Mouse (Mus musculus): ENCODE measurements around the gene Carnmt1. TPM values are rescaled to one million over a fixed set of nuclear protein-coding genes. Genes with fewer than 3 reads are reported as not detected.
"Not testable (repeated sequence)": the region's sequence is repeated elsewhere in the genome, so short reads cannot be mapped to it uniquely, and the experiment has no call there.

The Carnmt1 gene
- polyA plus RNA-seq, 1 experiment, result 6.3 TPM

GRCm38 (mm10) chr19:18711589-18711988 is 41.0 kb downstream of the Carnmt1 start:
- Histone ChIP-seq H3K36me3 (ENCODE audit: control insufficient read depth, insufficient read depth, low read length) (no peaks in the 10 kb centered on the region), H3K27me3 (replicated peaks; ENCODE audit: control insufficient read depth, insufficient read depth, low read length) (no peaks in the 10 kb centered on the region), H3K4me1 (ENCODE audit: control insufficient read depth, insufficient read depth, low read length) (peaks cover 12% of the 10 kb centered on the region), H3K27ac (ENCODE audit: insufficient read depth, low read depth, low read length) (no peak overlapping the region), H3K4me3 (ENCODE audit: insufficient read depth, low read depth, low read length) (no peak overlapping the region)
- WGBS, result 89% methylated on average over 9 of the region's 9 CpGs
- TF ChIP-seq POLR2A (IDR thresholded peaks at IDR 0.05; ENCODE audit: low read depth, low read length), result no peak
- no peak for TF ChIP-seq CTCF (conservative IDR thresholded peaks at IDR 0.05; ENCODE audit: insufficient read depth, insufficient read length, low read depth, low read length)
- DNase-seq, result no peak

DNA sequence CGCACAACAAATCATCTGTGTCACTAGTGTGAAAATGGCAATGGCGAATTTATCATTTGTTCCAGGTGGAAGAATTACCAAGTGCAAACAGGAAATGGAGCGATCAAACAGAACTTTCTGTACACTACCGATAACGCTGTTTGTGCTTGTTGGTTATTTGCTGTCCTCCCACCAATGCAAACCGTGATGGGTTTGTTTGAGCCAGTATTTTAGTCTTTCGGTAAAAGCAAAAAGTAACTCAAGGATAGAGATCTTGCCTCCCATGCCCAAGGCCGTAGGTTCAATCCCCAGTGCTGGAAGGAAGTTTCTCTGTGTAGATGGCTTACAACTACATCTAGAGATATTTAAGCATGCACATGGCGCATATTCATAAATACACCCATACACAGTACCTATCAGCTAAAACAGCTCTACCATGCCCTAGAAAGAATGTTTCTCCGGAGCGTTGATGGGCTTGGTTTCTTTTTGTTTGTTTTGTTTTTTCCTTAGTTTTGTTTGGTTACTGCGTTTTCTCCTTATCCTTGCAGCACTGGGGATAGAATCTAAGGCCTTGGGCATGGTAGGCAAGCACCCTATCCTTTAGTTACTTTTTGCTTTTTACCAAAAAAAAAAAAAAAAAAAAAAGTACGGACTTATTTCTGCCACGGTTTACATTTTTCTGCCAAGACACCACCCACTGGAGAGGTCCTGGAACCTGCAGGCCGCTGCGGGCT is 41.7 kb downstream of the Carnmt1 start:
- H3K4me1 ChIP-seq (ENCODE audit: control insufficient read depth, insufficient read depth, low read length), result peaks cover 12% of the 10 kb centered on the region
- H3K4me3 ChIP-seq (ENCODE audit: insufficient read depth, low read depth, low read length), result peak overlapping the region; percentile 69
- TF ChIP-seq POLR2A (IDR thresholded peaks at IDR 0.05; ENCODE audit: low read depth, low read length) (no peak), CTCF (conservative IDR thresholded peaks at IDR 0.05; ENCODE audit: insufficient read depth, insufficient read length, low read depth, low read length) (no peak)
- H3K27me3 ChIP-seq (replicated peaks; ENCODE audit: control insufficient read depth, insufficient read depth, low read length), result no peaks in the 10 kb centered on the region
- peak overlapping the region; percentile 74 for H3K27ac ChIP-seq (ENCODE audit: insufficient read depth, low read depth, low read length)
- no peaks in the 10 kb centered on the region for H3K36me3 ChIP-seq (ENCODE audit: control insufficient read depth, insufficient read depth, low read length)
- DNase-seq, result no peak
- 59% methylated on average over 16 of the region's 16 CpGs for WGBS

DNA sequence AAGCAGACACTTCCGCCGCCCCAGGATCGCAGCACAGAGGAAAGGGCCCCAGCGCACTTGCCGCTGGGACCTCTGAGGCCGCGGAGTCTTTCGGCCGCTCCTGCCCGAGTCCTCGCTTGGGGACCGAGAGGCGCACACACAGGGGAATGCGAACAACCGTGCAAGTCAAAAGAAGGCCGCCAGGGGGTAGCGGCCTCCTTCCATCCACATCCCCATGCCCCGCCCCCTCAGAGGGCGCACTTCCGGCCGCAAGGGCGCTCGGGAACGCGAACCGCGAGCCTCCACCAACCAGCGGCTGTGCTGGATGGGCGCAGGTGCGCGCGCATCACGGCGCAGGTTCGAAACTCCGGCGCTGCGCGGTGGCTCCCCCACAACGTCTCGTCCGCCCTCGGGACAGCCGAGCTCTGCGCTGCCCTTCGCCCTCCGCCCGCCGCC is 42.3 kb downstream of the Carnmt1 start, which contains the start of gene D030056L22Rik:
D030056L22Rik (plus strand) TSS at position 328 of the 435 bp plus-strand sequence.
- DNase-seq, result peak; percentile 99
- peak within 1 kb of the TSS; percentile 69 for H3K4me3 ChIP-seq (ENCODE audit: insufficient read depth, low read depth, low read length)
- peak within 1 kb of the TSS; percentile 74 for H3K27ac ChIP-seq (ENCODE audit: insufficient read depth, low read depth, low read length)
- WGBS, result under 1% methylated on average over 49 of the region's 49 CpGs
- TF ChIP-seq CTCF (conservative IDR thresholded peaks at IDR 0.05; ENCODE audit: insufficient read depth, insufficient read length, low read depth, low read length) (peak; percentile 59), POLR2A (IDR thresholded peaks at IDR 0.05; ENCODE audit: low read depth, low read length) (no peak)
- H3K4me1 ChIP-seq (ENCODE audit: control insufficient read depth, insufficient read depth, low read length), result peaks cover 12% of the 10 kb centered on the region
- H3K27me3 ChIP-seq (replicated peaks; ENCODE audit: control insufficient read depth, insufficient read depth, low read length), result no peaks in the 10 kb centered on the region
- H3K36me3 ChIP-seq (ENCODE audit: control insufficient read depth, insufficient read depth, low read length), result no peaks in the 10 kb centered on the region

DNA sequence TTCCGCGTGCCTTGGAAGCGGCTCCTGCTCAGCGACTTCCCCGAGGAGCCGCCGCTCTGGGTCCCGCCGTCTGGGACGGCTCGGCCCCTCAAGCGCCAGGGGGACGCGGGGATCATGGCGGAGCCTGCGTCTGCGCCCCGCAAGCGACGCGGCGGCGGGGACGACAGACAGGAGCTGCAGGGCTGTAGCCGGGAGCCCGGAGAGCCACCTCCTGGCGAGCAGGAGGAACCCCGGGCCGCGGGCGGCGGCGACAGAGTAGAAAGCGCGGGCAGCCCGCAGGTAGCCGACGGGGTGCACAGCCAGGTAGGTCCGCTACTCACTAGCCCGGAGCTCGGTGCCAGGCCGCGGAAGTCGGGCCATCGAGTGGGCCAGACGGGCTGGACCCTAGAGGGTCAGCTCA is 42.8 kb downstream of the Carnmt1 start:
- Histone ChIP-seq H3K4me3 (ENCODE audit: insufficient read depth, low read depth, low read length) (peak overlapping the region; percentile 68), H3K4me1 (ENCODE audit: control insufficient read depth, insufficient read depth, low read length) (peaks cover 12% of the 10 kb centered on the region)
- H3K27me3 ChIP-seq (replicated peaks; ENCODE audit: control insufficient read depth, insufficient read depth, low read length); H3K27ac ChIP-seq (ENCODE audit: insufficient read depth, low read depth, low read length); H3K36me3 ChIP-seq (ENCODE audit: control insufficient read depth, insufficient read depth, low read length): not testable (repeated sequence)
- peak; percentile 62 for DNase-seq
- under 1% methylated on average over 46 of the region's 46 CpGs for WGBS

- TF ChIP-seq CTCF (conservative IDR thresholded peaks at IDR 0.05; ENCODE audit: insufficient read depth, insufficient read length, low read depth, low read length), result peak; percentile 41; the same call in 1 of the 2 replicates
- TF ChIP-seq POLR2A (IDR thresholded peaks at IDR 0.05; ENCODE audit: low read depth, low read length), result no peak
- no peak overlapping the region for H3K27ac ChIP-seq (ENCODE audit: insufficient read depth, low read depth, low read length)
- H3K36me3 ChIP-seq (ENCODE audit: control insufficient read depth, insufficient read depth, low read length), result no peaks in the 10 kb centered on the region
- no peak overlapping the region for H3K4me3 ChIP-seq (ENCODE audit: insufficient read depth, low read depth, low read length)
- DNase-seq, result peak; percentile 80
- H3K4me1 ChIP-seq (ENCODE audit: control insufficient read depth, insufficient read depth, low read length), result peaks cover 12% of the 10 kb centered on the region
- no peaks in the 10 kb centered on the region for H3K27me3 ChIP-seq (replicated peaks; ENCODE audit: control insufficient read depth, insufficient read depth, low read length)
- WGBS, result 13% methylated on average over 1 of the region's 1 CpGs
Measured at GRCm38 (mm10) chr19:18716374-18716773, 45.8 kb downstream of the Carnmt1 start.

DNA sequence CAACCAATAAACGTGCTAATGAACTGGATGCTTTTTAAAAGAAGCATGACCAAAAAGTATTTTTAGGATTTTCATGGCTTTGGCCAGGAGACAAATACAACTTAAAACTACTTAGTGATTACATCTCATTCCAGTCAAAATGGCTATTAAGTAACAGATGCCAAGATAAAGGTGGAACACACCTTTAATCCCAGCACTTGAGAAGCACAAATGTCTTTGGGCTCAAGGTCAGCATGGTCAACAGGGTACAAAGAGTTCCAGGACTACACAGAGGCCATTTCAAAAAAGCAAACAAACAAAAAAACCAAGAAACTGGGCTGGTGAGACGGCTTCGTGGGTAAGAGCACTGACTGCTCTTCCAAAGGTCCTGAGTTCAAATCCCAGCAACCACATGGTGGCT is 49.8 kb downstream of the Carnmt1 start:
- H3K27ac ChIP-seq (ENCODE audit: insufficient read depth, low read depth, low read length), result no peak overlapping the region
- no peaks in the 10 kb centered on the region for H3K36me3 ChIP-seq (ENCODE audit: control insufficient read depth, insufficient read depth, low read length)
- peak; percentile 46 for DNase-seq
- TF ChIP-seq CTCF (conservative IDR thresholded peaks at IDR 0.05; ENCODE audit: insufficient read depth, insufficient read length, low read depth, low read length), result no peak
- TF ChIP-seq POLR2A (IDR thresholded peaks at IDR 0.05; ENCODE audit: low read depth, low read length), result no peak
- 72% methylated on average over 3 of the region's 3 CpGs for WGBS
- H3K27me3 ChIP-seq (replicated peaks; ENCODE audit: control insufficient read depth, insufficient read depth, low read length), result no peaks in the 10 kb centered on the region
- no peaks in the 10 kb centered on the region for H3K4me1 ChIP-seq (ENCODE audit: control insufficient read depth, insufficient read depth, low read length)
- H3K4me3 ChIP-seq (ENCODE audit: insufficient read depth, low read depth, low read length), result no peak overlapping the region

GRCm38 (mm10) chr19:18725186-18725585 is 54.6 kb downstream of the Carnmt1 start:
- H3K4me3 ChIP-seq (ENCODE audit: insufficient read depth, low read depth, low read length), result no peak overlapping the region
- no peaks in the 10 kb centered on the region for H3K4me1 ChIP-seq (ENCODE audit: control insufficient read depth, insufficient read depth, low read length)
- no peaks in the 10 kb centered on the region for H3K27me3 ChIP-seq (replicated peaks; ENCODE audit: control insufficient read depth, insufficient read depth, low read length)
- TF ChIP-seq POLR2A (IDR thresholded peaks at IDR 0.05; ENCODE audit: low read depth, low read length) (no peak), CTCF (conservative IDR thresholded peaks at IDR 0.05; ENCODE audit: insufficient read depth, insufficient read length, low read depth, low read length) (no peak)
- H3K27ac ChIP-seq (ENCODE audit: insufficient read depth, low read depth, low read length), result no peak overlapping the region
- 99% methylated on average over 2 of the region's 2 CpGs for WGBS
- no peaks in the 10 kb centered on the region for H3K36me3 ChIP-seq (ENCODE audit: control insufficient read depth, insufficient read depth, low read length)
- DNase-seq, result no peak

Measured in kidney, adult 2 months (tissue).